Mouse (Mus musculus) gastrocnemius, postnatal 4 days (tissue): ENCODE data around the gene Bsg. TPM values are rescaled to one million over a fixed set of nuclear protein-coding genes. Genes with fewer than 3 reads are reported as not detected.

Source experiments
- DNase-seq, 2 experiments: peaks; one replicate each; pipeline ENCODE4 v3.0.0; 2021 to 2022; ENCODE audit warnings: low spot score in 2 of 2, mixed read lengths in 2 of 2
- total RNA-seq, 2 experiments: library from RNA; stranded (reverse); gene quantifications; 2 replicates each; pipeline ENCODE4 v1.2.3; 2021

Bsg gene
- total RNA-seq, 2 experiments from 2014 or later: 390 to 392 TPM

GRCm38 (mm10) chr10:79681591-79682245, 22.6 kb upstream of the Bsg start, which contains the start of gene Cdc34:
Gene Cdc34, plus strand, starts transcription at chr10:79682195.
- DNase-seq: peak; percentile 98 to 99

- DNase-seq: no peak
Observed at GRCm38 (mm10) chr10:79682551-79682915, 21.8 kb upstream of the Bsg start.

GRCm38 (mm10) chr10:79682916-79683582, 21.2 kb upstream of the Bsg start:
- peak in 1 of 2 experiments; percentile 63 for DNase-seq

- DNase-seq: no peak
Observed at GRCm38 (mm10) chr10:79683726-79684640, 20.3 kb upstream of the Bsg start.

- no peak for DNase-seq
Observed at GRCm38 (mm10) chr10:79684770-79685600, 19.3 kb upstream of the Bsg start.

- DNase-seq: no peak
Observed at GRCm38 (mm10) chr10:79686219-79686618, 18.1 kb upstream of the Bsg start.

GRCm38 (mm10) chr10:79686691-79687090, 17.6 kb upstream of the Bsg start:
- DNase-seq: no peak

- DNase-seq: no peak
Observed at GRCm38 (mm10) chr10:79687513-79687912, 16.8 kb upstream of the Bsg start.

- no peak for DNase-seq
Observed at GRCm38 (mm10) chr10:79688720-79689119, 15.6 kb upstream of the Bsg start, which contains the start of gene Gzmm. Gene Gzmm, plus strand, starts transcription at chr10:79689020.

- peak in 1 of 2 experiments; percentile 8 for DNase-seq
Observed at GRCm38 (mm10) chr10:79689178-79689577, 15.1 kb upstream of the Bsg start.

GRCm38 (mm10) chr10:79691986-79692548, 12.2 kb upstream of the Bsg start:
- no peak for DNase-seq

GRCm38 (mm10) chr10:79693580-79694378, 10.5 kb upstream of the Bsg start:
- no peak for DNase-seq

- no peak for DNase-seq
Observed at GRCm38 (mm10) chr10:79694379-79694655, 10.0 kb upstream of the Bsg start.

- DNase-seq: peak; percentile 66 to 83
Observed at GRCm38 (mm10) chr10:79695231-79696128, 8.8 kb upstream of the Bsg start.

- no peak for DNase-seq
Observed at GRCm38 (mm10) chr10:79696129-79696651, 8.1 kb upstream of the Bsg start.

GRCm38 (mm10) chr10:79697916-79698315, 6.4 kb upstream of the Bsg start:
- DNase-seq: no peak

- DNase-seq: no peak
Observed at GRCm38 (mm10) chr10:79698459-79698858, 5.8 kb upstream of the Bsg start.

GRCm38 (mm10) chr10:79700676-79701075, 3.6 kb upstream of the Bsg start:
- no peak for DNase-seq
